Mouse (Mus musculus) liver, postnatal 0 days (tissue): ENCODE data around the gene I0C0044D17Rik. TPM values are rescaled to one million over a fixed set of nuclear protein-coding genes. Genes with fewer than 3 reads are reported as not detected.
"Not testable (repeated sequence)": the region's sequence is repeated elsewhere in the genome, so short reads cannot be mapped to it uniquely, and the experiment has no call there.

Experiments used
- ATAC-seq: fragments of 200-750 bp; cut with Nextera tagmentation; 2 replicates; pipeline ENCODE4 v1.8.0; 2017; ENCODE audit warnings: mild to moderate bottlenecking, moderate library complexity
- DNase-seq: peaks from one replicate; pipeline ENCODE4 v3.0.0-alpha.2; 2016
- H3K27ac ChIP-seq: fragments of 300-500 bp; sonication (generic); 2 replicates; pipeline ENCODE4 v1.5.1; 2014; ENCODE audit warnings: antibody characterized with exemption, moderate library complexity, mild to moderate bottlenecking, low read depth
- H3K27me3 ChIP-seq: fragments of 300-500 bp; sonication (generic); 2 replicates; pipeline ENCODE4 v1.6.1; 2014; ENCODE audit warnings: low read length, control low read depth, mixed read lengths; ENCODE audit not compliant: insufficient read depth
- H3K36me3 ChIP-seq: fragments of 300-500 bp; sonication (generic); replicated peaks from 2 replicates; pipeline ENCODE4 v1.6.1; 2014; ENCODE audit warnings: mild to moderate bottlenecking, control low read depth, low read length, moderate library complexity, mixed read lengths; ENCODE audit not compliant: insufficient read depth
- H3K4me1 ChIP-seq: fragments of 300-500 bp; sonication (generic); 2 replicates; pipeline ENCODE4 v1.6.1; 2014; ENCODE audit warnings: antibody characterized with exemption, mild to moderate bottlenecking, control low read depth; ENCODE audit not compliant: insufficient read depth
- H3K4me2 ChIP-seq: fragments of 300-500 bp; sonication (generic); 2 replicates; pipeline ENCODE4 v1.6.1; 2014; ENCODE audit warnings: low read depth, mild to moderate bottlenecking, low read length, moderate library complexity, mixed read lengths
- H3K4me3 ChIP-seq: fragments of 300-500 bp; sonication (generic); 2 replicates; pipeline ENCODE4 v1.5.1; 2014; ENCODE audit warnings: low read depth, low read length
- H3K9ac ChIP-seq: fragments of 300-500 bp; sonication (generic); replicated peaks from 2 replicates; pipeline ENCODE4 v1.6.1; 2014; ENCODE audit warnings: mild to moderate bottlenecking, moderate library complexity
- H3K9me3 ChIP-seq: fragments of 300-500 bp; sonication (generic); 2 replicates; pipeline ENCODE4 v1.6.1; 2016; ENCODE audit warnings: mild to moderate bottlenecking, control low read depth, low read length, mixed read lengths
- CTCF ChIP-seq: sonication (generic); IDR thresholded peaks from 2 replicates; pipeline ENCODE4 v1.5.1; 2016; ENCODE audit warnings: antibody characterized with exemption, low read depth
- EP300 ChIP-seq: IDR thresholded peaks from 2 replicates; pipeline ENCODE4 v1.6.1; 2016; ENCODE audit warnings: antibody characterized with exemption, low read depth, mild to moderate bottlenecking
- WGBS: fragments of 180-500 bp; shearing (Covaris S2); extraction: QIAGEN DNeasy Blood & Tissue Kit; methylation state at CpG from one replicate; pipeline ENCODE4 v1.1.7; 2014; ENCODE audit not compliant: insufficient replicate concordance; 5-methylcytosine and 5-hydroxymethylcytosine counted together
- polyA plus RNA-seq: library from polyadenylated mRNA; unstranded; fragments of >200 nt; fragmentation: Nextera tagmentation; extraction: Ambion mirVana; gene quantifications from 2 replicates; pipeline ENCODE4 v1.2.1, GENCODE M21; 2015

The I0C0044D17Rik gene
- polyA plus RNA-seq = not detected in 2 replicates

DNA sequence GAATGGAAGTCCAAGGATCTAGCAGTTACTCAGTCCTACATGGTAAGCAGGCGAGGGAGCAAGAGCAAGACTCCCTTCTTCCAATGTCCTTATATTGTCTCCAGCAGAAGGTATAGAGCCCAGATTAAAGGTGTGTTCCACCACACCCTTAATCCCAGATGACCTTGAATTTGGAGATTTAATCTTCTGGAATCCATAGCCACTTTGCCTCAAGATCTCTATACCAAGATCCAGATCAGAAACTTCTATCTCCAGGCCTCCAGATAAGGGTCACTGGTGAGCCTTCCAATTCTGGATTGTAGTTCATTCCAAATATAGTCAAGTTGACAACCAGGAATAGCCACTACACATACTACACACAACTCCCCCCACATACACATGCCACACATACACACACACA is at the start of gene I0C0044D17Rik:
TSS of gene I0C0044D17Rik (minus strand) at position 101 of the 400 bp plus-strand sequence.
- H3K27me3 ChIP-seq, H3K4me1 ChIP-seq, H3K4me3 ChIP-seq, H3K36me3 ChIP-seq, H3K9me3 ChIP-seq, DNase-seq, H3K9ac ChIP-seq, H3K27ac ChIP-seq, H3K4me2 ChIP-seq, ATAC-seq: not testable (repeated sequence)
- 65% methylated on average over 1 of the region's 1 CpGs for WGBS

- H3K9me3 ChIP-seq = peaks cover 3% of the 10 kb centered on the region; the same call in 1 of the 2 replicates
- H3K36me3 ChIP-seq = no peaks in the 10 kb centered on the region
- WGBS = 82% methylated on average over 14 of the region's 14 CpGs
- H3K4me3 ChIP-seq = no peak overlapping the region
- H3K9ac ChIP-seq = no peak overlapping the region
- DNase-seq (no peak), ATAC-seq (no peak)
- no peak overlapping the region for H3K4me2 ChIP-seq
- no peak for TF ChIP-seq EP300
- no peak for TF ChIP-seq CTCF
- H3K4me1 ChIP-seq = no peaks in the 10 kb centered on the region
- no peaks in the 10 kb centered on the region for H3K27me3 ChIP-seq
- H3K27ac ChIP-seq = no peak overlapping the region
Measured at GRCm38 (mm10) chr4:98865386-98866237, 42.0 kb upstream of the I0C0044D17Rik start.

DNA sequence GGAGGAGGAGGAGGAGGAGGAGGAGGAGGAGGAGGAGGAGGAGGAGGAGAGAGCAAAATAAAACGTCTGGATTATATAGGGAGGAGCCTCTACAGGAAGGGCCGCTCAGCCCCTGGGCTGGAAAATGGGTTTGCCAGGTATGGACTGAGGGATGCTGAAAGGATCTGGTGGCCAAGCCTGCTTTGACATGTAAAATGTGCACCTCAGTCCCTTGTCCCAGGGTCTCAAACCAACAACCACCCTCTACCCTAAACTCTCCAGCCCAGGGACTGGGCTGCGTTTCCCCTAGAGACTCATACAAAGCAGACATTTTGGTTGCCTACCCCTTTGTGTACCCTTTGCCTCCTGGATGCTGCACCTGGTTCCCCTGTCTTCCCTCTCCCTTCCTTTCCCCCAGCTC is 40.9 kb upstream of the I0C0044D17Rik start:
- no peaks in the 10 kb centered on the region for H3K27me3 ChIP-seq
- no peak overlapping the region for H3K4me2 ChIP-seq
- H3K36me3 ChIP-seq = no peaks in the 10 kb centered on the region
- DNase-seq (no peak), ATAC-seq (no peak)
- no peak overlapping the region for H3K9ac ChIP-seq
- TF ChIP-seq EP300 = no peak
- TF ChIP-seq CTCF = no peak
- WGBS = 75% methylated on average over 3 of the region's 3 CpGs
- H3K4me1 ChIP-seq = no peaks in the 10 kb centered on the region
- H3K27ac ChIP-seq = no peak overlapping the region
- no peak overlapping the region for H3K4me3 ChIP-seq
- peaks cover 3% of the 10 kb centered on the region; the same call in 1 of the 2 replicates for H3K9me3 ChIP-seq

- TF ChIP-seq CTCF = no peak
- no peak for TF ChIP-seq EP300
- no peaks in the 10 kb centered on the region for H3K27me3 ChIP-seq
- WGBS = 43% methylated on average over 1 of the region's 2 CpGs
- no peak overlapping the region for H3K4me3 ChIP-seq
- no peak overlapping the region for H3K27ac ChIP-seq
- no peak overlapping the region for H3K9ac ChIP-seq
- H3K4me1 ChIP-seq = no peaks in the 10 kb centered on the region
- H3K4me2 ChIP-seq = no peak overlapping the region
- no peak for DNase-seq
- peaks cover 3% of the 10 kb centered on the region; the same call in 1 of the 2 replicates for H3K9me3 ChIP-seq
- no peaks in the 10 kb centered on the region for H3K36me3 ChIP-seq
- ATAC-seq = 0 out of 2 replicates have a peak, but pooled peaks have one; percentile 36
Measured at GRCm38 (mm10) chr4:98864094-98864493, 40.5 kb upstream of the I0C0044D17Rik start.

- 83% methylated on average over 2 of the region's 2 CpGs for WGBS
- Histone ChIP-seq H3K36me3 (no peaks in the 10 kb centered on the region), H3K9ac (no peak overlapping the region), H3K27ac (no peak overlapping the region), H3K4me3 (no peak overlapping the region), H3K27me3 (no peaks in the 10 kb centered on the region), H3K4me1 (no peaks in the 10 kb centered on the region), H3K4me2 (no peak overlapping the region), H3K9me3 (peaks cover 3% of the 10 kb centered on the region; the same call in 1 of the 2 replicates)
- TF ChIP-seq CTCF (no peak), EP300 (no peak)
- no peak for ATAC-seq
- DNase-seq = no peak
Measured at GRCm38 (mm10) chr4:98863451-98863850, 39.8 kb upstream of the I0C0044D17Rik start.

DNA sequence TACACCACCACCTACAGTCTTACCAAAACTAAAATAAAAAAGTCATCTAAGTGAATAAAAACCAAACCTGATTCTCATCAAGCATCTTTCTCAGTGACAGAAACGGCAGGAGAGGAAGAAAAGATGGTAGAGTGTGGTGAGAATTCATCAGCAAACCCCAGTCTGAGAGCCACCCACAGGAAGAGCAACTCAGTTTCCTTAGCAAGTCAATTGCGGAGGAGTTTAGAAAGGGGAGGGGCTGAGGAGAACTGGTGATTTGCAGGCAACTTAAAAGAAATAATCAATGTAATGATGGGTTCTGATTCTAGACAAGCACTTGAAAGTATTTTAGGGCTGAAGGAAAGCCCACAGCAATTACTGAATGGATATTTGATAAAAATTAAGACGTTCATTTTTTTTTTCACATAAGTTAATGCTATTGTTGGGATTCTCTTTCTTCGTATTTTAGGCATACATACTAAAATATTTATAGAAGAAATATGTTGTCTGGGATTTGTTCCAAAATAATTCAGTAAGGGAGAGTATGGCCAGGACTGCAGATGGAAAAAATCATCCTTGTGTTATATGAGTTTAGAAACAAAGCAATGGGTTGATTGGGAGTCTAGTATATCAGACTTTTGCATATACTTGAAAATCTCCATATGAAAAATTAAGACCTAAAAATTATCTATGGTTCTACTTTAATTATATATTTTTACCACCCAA is 34.7 kb upstream of the I0C0044D17Rik start:
- Histone ChIP-seq H3K4me2 (no peak overlapping the region), H3K27ac (no peak overlapping the region), H3K9ac (no peak overlapping the region), H3K9me3 (no peaks in the 10 kb centered on the region), H3K4me3 (no peak overlapping the region), H3K27me3 (no peaks in the 10 kb centered on the region), H3K4me1 (no peaks in the 10 kb centered on the region), H3K36me3 (no peaks in the 10 kb centered on the region)
- no peak for TF ChIP-seq EP300
- no peak for TF ChIP-seq CTCF
- no peak for DNase-seq
- 57% methylated on average over 4 of the region's 4 CpGs for WGBS
- no peak for ATAC-seq
